Comparison of ENCODE assay signal across 1 mouse cellular context in genomic region chr7:24978781-24979180, GRCm38 (mm10).
TF ChIP-seq lines count a peak whose summit lies in the region.

No protein-coding gene starts in this region.

TF ChIP-seq in CH12.LX, 34 proteins besides CTCF, POLR2A, EP300 and RAD21 (continued from another document):
- TF ChIP-seq SMC3 (IDR thresholded peaks at IDR 0.05; ENCODE audit: low read depth, low read length), result no peak
- TF ChIP-seq TCF12 (IDR thresholded peaks at IDR 0.05; ENCODE audit: low read depth, low read length), result no peak
- TF ChIP-seq USF2 (conservative IDR thresholded peaks at IDR 0.05; ENCODE audit: low read depth, low read length), result no peak
- no peak for TF ChIP-seq KAT2A (IDR thresholded peaks at IDR 0.05; ENCODE audit: insufficient replicate concordance, low read length)
- no peak for TF ChIP-seq RCOR1 (conservative IDR thresholded peaks at IDR 0.05; ENCODE audit: low read depth, low read length)
- no peak for TF ChIP-seq MAZ (IDR thresholded peaks at IDR 0.05; ENCODE audit: low read depth, low read length)
- TF ChIP-seq UBTF (IDR thresholded peaks at IDR 0.05; ENCODE audit: low read depth, low read length), result no peak
- no peak for TF ChIP-seq MAX (IDR thresholded peaks at IDR 0.05; ENCODE audit: low read length)
